Mouse (Mus musculus): ENCODE data around the gene Dcdc2c.

Dcdc2c gene

GRCm38 (mm10) chr12:28552299-28552698, at the start of gene Dcdc2c:
Gene Dcdc2c (minus strand): TSS chr12:28552399.
- no peak for DNase-seq (ENCODE audit: low spot score)

DNA sequence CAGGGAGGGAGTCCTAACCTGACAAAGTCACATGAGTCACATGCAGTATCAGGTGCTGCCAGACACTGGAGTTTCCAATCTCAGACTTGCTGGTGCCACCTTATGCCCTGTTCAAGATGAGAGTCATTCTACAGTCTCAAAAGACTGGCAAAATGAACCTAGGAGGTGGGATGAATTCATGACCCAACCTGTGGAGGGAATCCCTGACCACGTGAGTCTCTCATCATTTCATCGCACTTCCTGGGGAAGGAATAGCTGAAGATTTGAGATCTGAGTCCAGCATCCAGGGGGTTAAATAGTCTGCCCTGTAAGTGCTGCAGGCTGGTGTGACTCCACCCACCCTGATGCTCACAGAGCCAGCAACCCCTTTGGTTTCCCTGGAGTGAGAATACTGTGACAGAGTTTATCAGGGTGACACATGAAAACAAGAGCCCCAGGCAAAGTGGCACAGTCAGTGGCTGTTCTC, 46.4 kb upstream of the Dcdc2c start:
- no peak for DNase-seq (ENCODE audit: low spot score)

GRCm38 (mm10) chr12:28598110-28598509, 45.9 kb upstream of the Dcdc2c start:
- no peak for DNase-seq (ENCODE audit: low spot score)

GRCm38 (mm10) chr12:28597699-28598098, 45.5 kb upstream of the Dcdc2c start:
- no peak for DNase-seq (ENCODE audit: low spot score)

- DNase-seq (ENCODE audit: low spot score), result no peak
Measured at GRCm38 (mm10) chr12:28596851-28597250, 44.7 kb upstream of the Dcdc2c start.

DNA sequence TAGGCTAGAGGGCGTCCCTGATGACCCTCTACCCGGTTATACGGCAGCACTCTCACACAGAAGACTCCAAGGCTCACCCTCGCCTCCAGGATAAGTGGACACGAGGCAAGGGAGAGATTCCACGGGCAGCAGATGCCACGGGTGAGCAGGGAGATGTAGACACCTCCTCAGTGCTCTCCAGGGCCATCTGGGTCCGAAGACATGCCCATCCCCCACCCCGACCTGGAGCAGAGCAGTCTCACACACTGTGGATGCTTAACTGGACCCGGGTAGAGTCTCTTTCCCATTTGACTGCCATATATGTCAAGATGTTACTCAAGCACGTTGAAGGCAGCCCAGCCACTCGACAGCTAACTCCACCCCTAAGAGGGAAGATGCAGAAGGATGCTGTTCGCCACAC, 38.2 kb upstream of the Dcdc2c start:
- no peak for DNase-seq (ENCODE audit: low spot score)

- DNase-seq (ENCODE audit: low spot score), result peak; percentile 80
Measured at GRCm38 (mm10) chr12:28589090-28589868, 37.1 kb upstream of the Dcdc2c start.

DNA sequence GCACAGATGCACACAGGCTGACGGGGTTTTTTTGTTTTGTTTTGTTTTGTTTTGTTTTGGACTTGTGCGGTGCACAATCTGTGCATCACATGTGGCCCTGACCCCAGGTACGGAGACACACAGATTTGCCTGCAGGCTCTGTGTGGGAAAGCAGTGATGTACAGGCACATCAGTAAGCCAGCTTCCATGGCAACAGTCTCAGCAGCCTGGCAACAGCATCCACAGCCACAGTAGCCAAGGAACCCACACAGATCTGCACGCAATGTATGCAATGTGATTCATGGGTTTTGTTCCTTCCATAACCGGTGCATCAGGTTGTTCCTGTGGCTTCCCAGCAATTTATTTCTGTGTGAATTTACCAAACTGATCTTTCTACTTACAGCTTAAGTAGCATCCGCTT, 35.8 kb upstream of the Dcdc2c start:
- DNase-seq (ENCODE audit: low spot score), result no peak

- DNase-seq (ENCODE audit: low spot score), result no peak
Measured at GRCm38 (mm10) chr12:28584036-28584435, 31.8 kb upstream of the Dcdc2c start.

GRCm38 (mm10) chr12:28582423-28582822, 30.2 kb upstream of the Dcdc2c start, which contains the start of gene Allc:
Gene Allc (minus strand): TSS chr12:28582523.
- DNase-seq (ENCODE audit: low spot score), result no peak

- DNase-seq (ENCODE audit: low spot score), result no peak
Measured at GRCm38 (mm10) chr12:28579132-28579531, 26.9 kb upstream of the Dcdc2c start.

- no peak for DNase-seq (ENCODE audit: low spot score)
Measured at GRCm38 (mm10) chr12:28578147-28578546, 25.9 kb upstream of the Dcdc2c start.

DNA sequence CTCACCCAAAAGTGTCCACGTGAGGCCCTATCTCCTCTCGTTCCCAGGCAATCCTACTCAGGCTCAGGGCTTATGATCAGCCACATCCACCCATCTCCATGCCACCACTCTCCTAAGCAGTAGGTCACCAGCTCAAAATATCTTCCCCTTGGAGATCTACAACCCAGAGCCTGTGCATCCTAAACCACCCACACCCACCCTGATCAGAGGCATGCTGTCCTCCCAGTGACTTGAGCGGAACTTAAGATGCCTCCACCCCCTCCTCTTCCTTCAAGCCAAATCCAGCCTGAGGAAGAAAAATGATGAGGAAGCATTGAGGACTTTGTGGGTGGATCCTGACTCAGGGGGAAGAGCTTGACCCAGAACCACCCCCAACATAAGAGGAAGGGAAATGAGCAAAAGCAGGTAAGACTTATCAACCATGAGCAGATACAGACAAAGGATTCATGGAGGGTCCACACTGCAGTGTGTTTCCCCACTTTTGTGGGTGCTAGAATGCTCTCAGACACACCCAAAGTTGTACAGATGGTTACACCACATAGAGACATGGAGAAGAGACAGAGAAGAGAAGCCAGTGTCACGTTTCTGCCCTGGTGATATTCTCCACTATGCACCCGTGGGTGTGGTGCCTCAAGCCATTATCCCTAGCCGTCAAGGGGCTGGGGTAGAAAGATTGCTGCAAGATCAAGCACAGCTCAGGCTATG, 23.3 kb upstream of the Dcdc2c start:
- DNase-seq (ENCODE audit: low spot score), result no peak

DNA sequence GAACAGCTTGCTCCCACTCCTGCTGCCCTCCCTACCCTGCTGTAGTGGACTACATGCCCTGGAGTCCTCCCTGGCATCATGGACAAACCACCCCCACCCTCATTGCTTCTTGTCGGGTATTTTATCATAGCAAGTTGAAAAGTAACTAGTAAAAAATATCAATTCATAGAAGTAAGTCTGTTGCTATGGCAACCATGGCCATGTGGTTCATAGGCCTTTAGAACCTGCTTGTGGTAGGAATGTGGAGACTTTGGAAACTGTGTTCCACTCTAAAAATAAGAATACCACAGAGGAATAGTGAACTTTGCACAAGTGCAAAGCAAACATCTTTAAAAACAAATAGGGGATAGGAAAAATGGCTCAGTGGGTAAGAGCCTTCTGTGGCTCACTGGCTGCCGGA, 20.0 kb upstream of the Dcdc2c start:
- DNase-seq (ENCODE audit: low spot score), result no peak

DNA sequence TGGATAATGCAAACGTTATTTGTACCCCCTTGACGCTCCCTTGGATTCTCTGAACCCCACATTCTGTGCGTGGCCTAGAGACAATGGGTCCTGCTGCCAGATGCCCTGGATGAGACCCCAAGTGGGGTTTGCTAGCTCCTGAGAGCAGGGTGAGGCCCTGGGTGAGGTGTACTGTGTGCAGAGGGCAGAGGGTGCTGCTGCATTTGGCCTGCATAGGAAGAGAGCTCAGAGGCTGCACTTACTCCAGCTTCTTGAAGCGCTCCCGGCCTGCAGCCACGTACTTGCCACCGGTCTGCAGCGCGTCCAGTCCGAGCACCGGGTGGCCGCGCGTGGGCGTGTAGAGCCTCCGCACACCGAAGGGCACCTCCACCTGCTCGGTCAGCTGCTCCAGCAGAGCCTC, 424 bp downstream of the Dcdc2c start:
- DNase-seq (ENCODE audit: low spot score), result no peak

- no peak for DNase-seq (ENCODE audit: low spot score)
Measured at GRCm38 (mm10) chr12:28548887-28549286, 3.3 kb downstream of the Dcdc2c start.

- no peak for DNase-seq (ENCODE audit: low spot score)
Measured at GRCm38 (mm10) chr12:28514264-28514775, 37.9 kb downstream of the Dcdc2c start.

DNA sequence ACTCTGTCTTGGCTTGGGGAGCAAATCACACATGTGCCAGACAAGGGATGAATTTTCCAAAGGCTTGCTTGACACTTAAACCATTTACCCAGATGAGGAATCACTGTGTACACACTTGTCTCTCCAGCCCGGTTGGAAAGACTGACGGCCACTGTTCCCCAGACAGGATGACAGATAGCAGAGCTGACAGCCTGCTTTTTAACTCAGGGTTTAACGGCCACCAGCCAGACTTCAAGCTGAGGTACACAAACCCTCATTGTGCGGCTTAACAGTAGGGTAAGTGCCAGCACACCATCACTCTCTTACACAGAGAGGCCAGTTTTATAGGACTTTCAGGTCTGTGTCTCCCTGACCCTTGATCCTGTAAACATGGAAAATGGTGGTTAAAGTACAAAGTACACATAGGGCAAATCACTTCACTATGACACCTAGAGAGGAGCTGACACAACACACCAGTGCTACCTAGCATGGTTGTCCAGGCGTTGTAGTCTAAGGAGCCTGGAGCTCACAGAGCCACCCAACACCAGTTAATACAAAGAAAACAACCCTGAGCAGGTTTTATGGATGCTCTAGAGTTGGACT, 42.4 kb downstream of the Dcdc2c start:
- no peak for DNase-seq (ENCODE audit: low spot score)

- no peak for DNase-seq (ENCODE audit: low spot score)
Measured at GRCm38 (mm10) chr12:28494289-28494688, 57.9 kb downstream of the Dcdc2c start.

DNA sequence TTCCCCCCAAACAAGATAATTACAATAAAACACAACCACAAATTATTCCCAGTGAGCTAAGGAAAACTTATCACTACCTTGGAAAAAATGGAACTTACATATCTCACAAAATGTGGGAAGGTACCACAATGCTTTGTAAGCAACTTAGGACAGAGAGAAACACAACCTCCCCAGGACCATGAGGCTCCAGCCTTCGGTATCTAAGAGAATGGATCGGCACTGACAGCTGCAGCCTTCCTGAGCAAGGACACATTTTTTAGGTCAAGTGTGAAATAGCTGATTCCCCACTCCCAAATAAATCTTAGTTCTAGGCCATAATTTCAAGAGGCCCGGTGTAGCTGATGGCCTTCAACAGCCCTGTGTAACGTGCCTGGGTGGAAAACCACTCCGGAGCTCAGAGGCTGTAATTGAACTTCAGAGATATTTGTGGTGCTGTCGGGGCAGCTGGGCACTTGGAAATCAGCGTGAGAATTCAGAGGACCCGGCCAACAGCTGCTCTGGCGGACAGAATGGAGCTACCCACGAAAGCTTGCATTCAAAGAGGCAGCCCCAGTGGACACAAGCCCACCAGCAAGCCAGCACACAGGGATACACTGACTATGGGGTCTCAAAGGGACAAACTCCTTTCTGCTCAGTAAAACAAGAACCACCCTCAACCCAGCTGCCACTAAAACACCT, 69.6 kb downstream of the Dcdc2c start:
- DNase-seq (ENCODE audit: low spot score), result no peak

GRCm38 (mm10) chr12:28460951-28461431, 91.2 kb downstream of the Dcdc2c start:
- DNase-seq (ENCODE audit: low spot score), result no peak

DNA sequence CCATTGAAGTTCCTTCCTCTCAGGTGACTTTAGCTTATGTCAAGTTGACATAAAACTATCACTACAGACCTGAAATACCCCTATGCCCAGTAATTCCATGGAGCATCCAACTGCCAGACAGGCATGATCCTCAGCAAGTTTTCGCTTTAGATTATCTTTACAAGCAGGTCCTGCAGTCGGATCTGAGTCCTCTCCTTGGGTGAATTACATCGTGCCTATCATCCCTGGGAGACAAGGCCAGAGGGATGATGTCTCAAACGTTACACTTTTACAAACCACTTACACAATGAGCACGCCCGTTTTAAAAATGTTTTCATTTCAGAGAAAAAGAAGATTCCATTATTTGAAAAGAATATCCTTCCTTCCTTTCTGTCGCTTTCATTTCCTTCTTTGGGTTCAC, 91.7 kb downstream of the Dcdc2c start:
- DNase-seq (ENCODE audit: low spot score), result no peak

Measured in ovary, postnatal 14 days (tissue).